Mouse (Mus musculus): Measurements from ENCODE around the gene Krtap4-8. TPM values are rescaled to one million over a fixed set of nuclear protein-coding genes. Genes with fewer than 3 reads are reported as not detected.

Krtap4-8 gene
- polyA plus RNA-seq, 1 experiment, result not detected

DNA sequence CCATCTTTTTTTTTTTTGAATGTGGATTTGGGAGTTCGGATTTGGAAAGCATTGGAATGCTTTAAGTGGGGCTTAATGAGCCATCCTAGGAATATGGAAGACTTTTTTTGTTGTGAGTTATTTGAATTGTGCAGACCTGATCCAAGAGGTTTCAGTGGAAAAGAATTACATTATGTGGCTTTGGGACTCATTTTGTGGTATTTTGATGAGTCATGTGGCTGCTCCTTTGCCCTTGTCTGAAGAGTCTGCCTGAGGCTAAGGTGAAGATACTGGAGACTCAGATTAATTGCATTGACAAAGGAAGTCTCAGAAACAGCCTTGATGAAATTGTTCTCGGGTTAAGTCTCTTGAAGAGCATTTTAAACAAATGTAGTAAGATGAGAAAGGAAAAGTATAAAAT lies 12.1 kb downstream of the Krtap4-8 start:
- TF ChIP-seq CTCF (IDR thresholded peaks at IDR 0.05; ENCODE audit: borderline replicate concordance, insufficient read depth, low read depth, low read length), result no peak
- DNase-seq, result no peak
- Histone ChIP-seq H3K27ac (ENCODE audit: insufficient read depth, low read length) (no peak overlapping the region), H3K27me3 (ENCODE audit: control insufficient read depth, insufficient read depth, low read length) (no peaks in the 10 kb centered on the region), H3K4me3 (replicated peaks; ENCODE audit: insufficient read depth, low read depth, low read length) (no peak overlapping the region), H3K4me1 (ENCODE audit: control insufficient read depth, insufficient read depth, low read length) (no peaks in the 10 kb centered on the region)
- WGBS, result 82% methylated on average over 2 of the region's 2 CpGs

DNA sequence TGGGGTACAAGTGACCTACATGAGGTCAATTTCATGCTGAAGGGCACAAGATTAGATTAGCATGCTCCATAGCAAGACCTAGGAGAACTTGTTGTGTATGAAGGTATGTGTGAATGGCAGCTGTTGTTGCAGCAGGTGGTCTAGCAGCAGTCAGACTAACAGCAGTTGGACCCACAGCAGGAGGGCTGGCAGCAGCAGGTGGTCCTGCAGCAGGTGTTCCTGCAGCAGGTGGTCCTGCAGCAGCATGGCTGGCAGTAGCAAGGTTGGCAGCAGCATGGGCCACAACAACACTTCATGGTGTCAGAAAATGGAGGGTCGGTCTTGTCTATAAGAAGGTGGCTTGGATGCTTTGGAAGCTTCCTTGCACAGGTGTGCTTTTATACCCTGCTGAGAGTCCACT lies 21.6 kb downstream of the Krtap4-8 start:
- Histone ChIP-seq H3K27ac (ENCODE audit: insufficient read depth, low read length) (no peak overlapping the region), H3K4me1 (ENCODE audit: control insufficient read depth, insufficient read depth, low read length) (no peaks in the 10 kb centered on the region), H3K27me3 (ENCODE audit: control insufficient read depth, insufficient read depth, low read length) (no peaks in the 10 kb centered on the region), H3K4me3 (replicated peaks; ENCODE audit: insufficient read depth, low read depth, low read length) (no peak overlapping the region)
- no peak for TF ChIP-seq CTCF (IDR thresholded peaks at IDR 0.05; ENCODE audit: borderline replicate concordance, insufficient read depth, low read depth, low read length)
- no peak for TF ChIP-seq POLR2A (IDR thresholded peaks at IDR 0.05; ENCODE audit: borderline replicate concordance, insufficient read depth, low read length)
- WGBS, result 78% methylated on average over 1 of the region's 1 CpGs
- no peak for DNase-seq

DNA sequence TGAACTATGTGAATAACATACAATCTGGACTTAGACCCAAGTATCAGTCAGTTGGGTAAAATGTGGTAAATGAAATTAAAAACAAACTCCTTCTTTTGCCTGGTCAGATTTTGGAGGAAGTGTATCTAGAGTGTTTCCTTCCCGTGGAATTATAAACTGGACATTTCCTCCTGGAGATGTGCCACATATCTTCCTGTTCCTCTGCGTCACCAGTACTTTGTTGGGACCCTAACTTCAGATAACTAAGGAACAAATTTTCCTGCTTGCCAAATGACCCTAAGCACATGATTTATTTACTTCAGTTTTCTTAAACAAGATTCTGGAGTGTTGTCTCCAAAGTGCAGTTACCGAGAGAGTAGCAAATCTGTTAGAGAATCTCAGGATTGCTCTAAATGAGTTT lies 36.5 kb downstream of the Krtap4-8 start:
- TF ChIP-seq POLR2A (IDR thresholded peaks at IDR 0.05; ENCODE audit: borderline replicate concordance, insufficient read depth, low read length) (no peak), CTCF (IDR thresholded peaks at IDR 0.05; ENCODE audit: borderline replicate concordance, insufficient read depth, low read depth, low read length) (no peak)
- Histone ChIP-seq H3K27me3 (ENCODE audit: control insufficient read depth, insufficient read depth, low read length) (no peaks in the 10 kb centered on the region), H3K4me3 (replicated peaks; ENCODE audit: insufficient read depth, low read depth, low read length) (no peak overlapping the region), H3K4me1 (ENCODE audit: control insufficient read depth, insufficient read depth, low read length) (no peaks in the 10 kb centered on the region), H3K27ac (ENCODE audit: insufficient read depth, low read length) (no peak overlapping the region)
- 84% methylated on average over 3 of the region's 3 CpGs for WGBS
- no peak for DNase-seq

DNA sequence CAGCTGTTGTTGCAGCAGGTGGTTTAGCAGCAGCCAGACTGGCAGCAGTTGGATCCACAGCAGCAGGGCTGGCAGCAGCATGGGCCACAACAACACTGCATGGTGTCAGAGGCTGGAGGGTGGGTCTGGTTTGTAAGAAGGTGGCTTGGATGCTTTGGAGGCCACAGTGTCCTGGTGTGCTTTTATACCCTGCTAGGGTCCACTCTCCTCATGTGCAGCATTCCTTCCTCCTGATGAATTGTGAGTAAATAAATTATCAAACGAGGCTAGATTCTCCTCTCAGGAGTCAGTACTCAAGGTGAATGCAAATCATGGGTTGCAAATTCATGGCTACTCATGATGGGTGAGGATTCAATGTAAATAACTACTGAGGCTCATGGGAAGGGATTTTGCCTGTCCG lies 46.3 kb downstream of the Krtap4-8 start, which contains the start of gene Gm14180:
Gene Gm14180 (minus strand): TSS at position 101 of the 400 bp plus-strand sequence.
- TF ChIP-seq CTCF (IDR thresholded peaks at IDR 0.05; ENCODE audit: borderline replicate concordance, insufficient read depth, low read depth, low read length) (no peak), POLR2A (IDR thresholded peaks at IDR 0.05; ENCODE audit: borderline replicate concordance, insufficient read depth, low read length) (no peak)
- H3K4me1 ChIP-seq (ENCODE audit: control insufficient read depth, insufficient read depth, low read length), result no peaks in the 10 kb centered on the region
- H3K27ac ChIP-seq (ENCODE audit: insufficient read depth, low read length), result no peak within 1 kb of the TSS
- H3K27me3 ChIP-seq (ENCODE audit: control insufficient read depth, insufficient read depth, low read length), result no peaks in the 10 kb centered on the region
- WGBS, result 71% methylated on average over 2 of the region's 2 CpGs
- DNase-seq, result no peak
- no peak within 1 kb of the TSS for H3K4me3 ChIP-seq (replicated peaks; ENCODE audit: insufficient read depth, low read depth, low read length)

Other genes starting within 250 kb of the Krtap4-8 start
- gene Krt40, start 237.5 kb downstream of the Krtap4-8 start, polyA plus RNA-seq (2012; rRNA removed), result not detected in 2 replicates
- not detected in 2 replicates for gene Krtap3-3, start 229.8 kb downstream of the Krtap4-8 start, polyA plus RNA-seq (2012; rRNA removed)
- gene Krtap3-2, start 223.9 kb downstream of the Krtap4-8 start, polyA plus RNA-seq (2012; rRNA removed), result not detected in 2 replicates
- gene Gm11939, start 221.2 kb downstream of the Krtap4-8 start, polyA plus RNA-seq (2012; rRNA removed), result not detected in 2 replicates
- gene Krtap3-1, start 214.1 kb downstream of the Krtap4-8 start, polyA plus RNA-seq (2012; rRNA removed), result not detected in 2 replicates
- not detected in 2 replicates for gene Krtap1-5, start 199.7 kb downstream of the Krtap4-8 start, polyA plus RNA-seq (2012; rRNA removed)
- not detected in 2 replicates for gene Krtap1-4, start 197.1 kb downstream of the Krtap4-8 start, polyA plus RNA-seq (2012; rRNA removed)
- gene Krtap1-3, start 189.4 kb downstream of the Krtap4-8 start, polyA plus RNA-seq (2012; rRNA removed), result not detected in 2 replicates
- not detected in 2 replicates for gene Krtap9-3, start 182.6 kb downstream of the Krtap4-8 start, polyA plus RNA-seq (2012; rRNA removed)
- not detected in 2 replicates for gene Gm11938, start 177.4 kb downstream of the Krtap4-8 start, polyA plus RNA-seq (2012; rRNA removed)
- gene Gm11937, start 170.5 kb downstream of the Krtap4-8 start, polyA plus RNA-seq (2012; rRNA removed), result not detected in 2 replicates
- gene Krtap2-4, start 165.9 kb downstream of the Krtap4-8 start, polyA plus RNA-seq (2012; rRNA removed), result not detected in 2 replicates
- not detected in 2 replicates for gene Gm11562, start 160.3 kb downstream of the Krtap4-8 start, polyA plus RNA-seq (2012; rRNA removed)
- not detected in 2 replicates for gene Krtap4-1, start 152.5 kb downstream of the Krtap4-8 start, polyA plus RNA-seq (2012; rRNA removed)
- not detected in 2 replicates for gene Krtap4-2, start 145.6 kb downstream of the Krtap4-8 start, polyA plus RNA-seq (2012; rRNA removed)
- not detected in 2 replicates for gene Krtap4-7, start 136.6 kb downstream of the Krtap4-8 start, polyA plus RNA-seq (2012; rRNA removed)
- not detected in 2 replicates for gene Gm11555, start 130.5 kb downstream of the Krtap4-8 start, polyA plus RNA-seq (2012; rRNA removed)
- gene Gm11563, start 121.7 kb downstream of the Krtap4-8 start, polyA plus RNA-seq (2012; rRNA removed), result not detected in 2 replicates
- gene Krtap4-6, start 114.7 kb downstream of the Krtap4-8 start, polyA plus RNA-seq (2012; rRNA removed), result not detected in 2 replicates
- not detected in 2 replicates for gene Gm14190, start 90.0 kb downstream of the Krtap4-8 start, polyA plus RNA-seq (2012; rRNA removed)
- not detected in 2 replicates for gene Gm14180, start 46.4 kb downstream of the Krtap4-8 start, polyA plus RNA-seq (2012; rRNA removed)
- not detected in 2 replicates for gene Gm11595, start 7.8 kb downstream of the Krtap4-8 start, polyA plus RNA-seq (2012; rRNA removed)
- not detected in 2 replicates for gene Krtap4-9, start 4.5 kb upstream of the Krtap4-8 start, polyA plus RNA-seq (2012; rRNA removed)
- gene Gm11596, start 12.8 kb upstream of the Krtap4-8 start, polyA plus RNA-seq (2012; rRNA removed), result not detected in 2 replicates
- gene Gm11569, start 18.2 kb upstream of the Krtap4-8 start, polyA plus RNA-seq (2012; rRNA removed), result not detected in 2 replicates
- not detected in 2 replicates for gene Gm11554, start 23.7 kb upstream of the Krtap4-8 start, polyA plus RNA-seq (2012; rRNA removed)
- not detected in 2 replicates for gene Krtap4-13, start 29.2 kb upstream of the Krtap4-8 start, polyA plus RNA-seq (2012; rRNA removed)
- gene Gm11564, start 35.0 kb upstream of the Krtap4-8 start, polyA plus RNA-seq (2012; rRNA removed), result not detected in 2 replicates
- gene 2300003K06Rik, start 57.4 kb upstream of the Krtap4-8 start, polyA plus RNA-seq (2012; rRNA removed), result not detected in 2 replicates
- not detected in 2 replicates for gene Krtap4-16, start 70.9 kb upstream of the Krtap4-8 start, polyA plus RNA-seq (2012; rRNA removed)
- not detected in 2 replicates for gene Gm11568, start 77.2 kb upstream of the Krtap4-8 start, polyA plus RNA-seq (2012; rRNA removed)
- not detected in 2 replicates for gene Gm11559, start 83.8 kb upstream of the Krtap4-8 start, polyA plus RNA-seq (2012; rRNA removed)
- not detected in 2 replicates for gene Krtap9-1, start 92.7 kb upstream of the Krtap4-8 start, polyA plus RNA-seq (2012; rRNA removed)
- not detected in 2 replicates for gene Gm11567, start 98.5 kb upstream of the Krtap4-8 start, polyA plus RNA-seq (2012; rRNA removed)
- gene Krtap31-1, start 127.2 kb upstream of the Krtap4-8 start, polyA plus RNA-seq (2012; rRNA removed), result not detected in 2 replicates
- not detected in 2 replicates for gene Gm11565, start 134.0 kb upstream of the Krtap4-8 start, polyA plus RNA-seq (2012; rRNA removed)
- not detected in 2 replicates for gene Krtap31-2, start 155.6 kb upstream of the Krtap4-8 start, polyA plus RNA-seq (2012; rRNA removed)
- not detected in 2 replicates for gene Krtap9-5, start 167.8 kb upstream of the Krtap4-8 start, polyA plus RNA-seq (2012; rRNA removed)
- not detected in 2 replicates for gene Krtap29-1, start 198.3 kb upstream of the Krtap4-8 start, polyA plus RNA-seq (2012; rRNA removed)
- not detected in 2 replicates for gene Krtap16-1, start 205.9 kb upstream of the Krtap4-8 start, polyA plus RNA-seq (2012; rRNA removed)
- gene Krtap17-1, start 213.3 kb upstream of the Krtap4-8 start, polyA plus RNA-seq (2012; rRNA removed), result 0.30 and 0.80 TPM in 2 replicates
- not detected in 2 replicates for gene Krt33a, start 235.5 kb upstream of the Krtap4-8 start, polyA plus RNA-seq (2012; rRNA removed)
- gene Krt33b, start 249.2 kb upstream of the Krtap4-8 start, polyA plus RNA-seq (2012; rRNA removed), result not detected in 2 replicates

Data from cerebellum, adult 2 months (tissue).